Mouse (Mus musculus) CH12.LX (cell line): ENCODE measurements at regions not wholly inside any gene's neighbourhood (a gene's known extent, or its start where the extent isn't known, plus 50 kb on each side); places are given as distances from the start of the nearest gene placed in this dataset.

Source experiments
- DNase-seq: peaks from one replicate; pipeline ENCODE4 v3.0.0-alpha.2; 2013; ENCODE audit errors: extremely low read depth
- H3K27ac ChIP-seq: 2 replicates; pipeline ENCODE4 v1.5.1; 2012; ENCODE audit warnings: low read depth, mild to moderate bottlenecking, control low read depth, moderate library complexity; ENCODE audit not compliant: insufficient read depth
- H3K27me3 ChIP-seq: replicated peaks from 2 replicates; pipeline ENCODE3; 2012; ENCODE audit warnings: inconsistent platforms
- H3K36me3 ChIP-seq, 2 experiments: replicated peaks in 1 of 2; 2 replicates each; pipeline versions ENCODE3 to v1.6.1; 2012; ENCODE audit warnings: inconsistent platforms in 1 of 2, low read length in 1 of 2, mild to moderate bottlenecking in 1 of 2, mixed read lengths in 1 of 2, moderate library complexity in 1 of 2; ENCODE audit not compliant: control insufficient read depth in 1 of 2, insufficient read depth in 1 of 2
- H3K4me1 ChIP-seq, 2 experiments: 2 replicates each; pipeline ENCODE4 v1.6.1; 2012; ENCODE audit warnings: inconsistent platforms in 1 of 2, moderate library complexity in 1 of 2; ENCODE audit not compliant: insufficient read depth in 2 of 2, control insufficient read depth in 1 of 2
- H3K4me2 ChIP-seq: 2 replicates; pipeline ENCODE4 v1.6.1; 2012; ENCODE audit warnings: low read depth, mild to moderate bottlenecking, control low read depth; ENCODE audit not compliant: poor library complexity, insufficient read depth, severe bottlenecking
- H3K4me3 ChIP-seq, 3 experiments: fragments of 150-350 bp in 1 of 3; sonication (generic) in 1 of 3; replicated peaks in 1 of 3; 2 replicates each; pipeline versions ENCODE3 to v1.5.1; 2011 to 2012; ENCODE audit warnings: low read depth in 2 of 3, low read length in 2 of 3, mild to moderate bottlenecking in 2 of 3, moderate library complexity in 2 of 3, control low read depth in 1 of 3, improper control_type of control experiment in 1 of 3, inconsistent platforms in 1 of 3, mixed read lengths in 1 of 3; ENCODE audit not compliant: poor library complexity in 1 of 3
- H3K79me2 ChIP-seq: replicated peaks from 2 replicates; pipeline ENCODE4 v1.6.1; 2012; ENCODE audit warnings: mild to moderate bottlenecking, moderate library complexity; ENCODE audit not compliant: control insufficient read depth, poor library complexity, insufficient read depth, severe bottlenecking; ENCODE audit errors: extremely low read depth
- H3K9ac ChIP-seq: 2 replicates; pipeline ENCODE4 v1.6.1; 2012; ENCODE audit warnings: low read depth, mild to moderate bottlenecking, control low read depth, moderate library complexity; ENCODE audit not compliant: insufficient read depth
- H3K9me3 ChIP-seq: replicated peaks from 2 replicates; pipeline ENCODE3; 2012; ENCODE audit warnings: low read length, inconsistent platforms, mixed read lengths
- BHLHE40 ChIP-seq: IDR thresholded peaks from 2 replicates; pipeline ENCODE4 v1.6.1; 2011; ENCODE audit warnings: mild to moderate bottlenecking, low read depth, low read length, improper control_type of control experiment
- ETS1 ChIP-seq: conservative IDR thresholded peaks from 2 replicates; pipeline ENCODE4 v1.6.1; 2012; ENCODE audit warnings: low read depth, mild to moderate bottlenecking, inconsistent platforms, low read length, improper control_type of control experiment, moderate library complexity
- GABPA ChIP-seq: IDR thresholded peaks from 2 replicates; pipeline ENCODE4 v1.6.1; 2012; ENCODE audit warnings: low read depth, low read length, improper control_type of control experiment, inconsistent platforms; ENCODE audit not compliant: insufficient replicate concordance
- JUN ChIP-seq: IDR thresholded peaks from 2 replicates; pipeline ENCODE4 v1.6.1; 2011; ENCODE audit warnings: low read depth, mild to moderate bottlenecking, low read length, improper control_type of control experiment, moderate library complexity; ENCODE audit not compliant: insufficient read depth
- JUND ChIP-seq: conservative IDR thresholded peaks from 2 replicates; pipeline ENCODE4 v1.6.1; 2011; ENCODE audit warnings: low read depth, low read length, improper control_type of control experiment
- KAT2A ChIP-seq: IDR thresholded peaks from 2 replicates; pipeline ENCODE4 v1.6.1; 2012; ENCODE audit warnings: low read length, improper control_type of control experiment, inconsistent platforms; ENCODE audit not compliant: insufficient replicate concordance
- MAFK ChIP-seq: IDR thresholded peaks from 2 replicates; pipeline ENCODE4 v1.6.1; 2011; ENCODE audit warnings: low read length, improper control_type of control experiment; ENCODE audit not compliant: insufficient replicate concordance
- MEF2A ChIP-seq: IDR thresholded peaks from 2 replicates; pipeline ENCODE4 v1.6.1; 2014; ENCODE audit warnings: low read depth, mild to moderate bottlenecking, inconsistent platforms, low read length, improper control_type of control experiment, borderline replicate concordance
- MYC ChIP-seq: IDR thresholded peaks from 2 replicates; pipeline ENCODE4 v1.6.1; 2011; ENCODE audit warnings: low read depth, mild to moderate bottlenecking, improper control_type of control experiment, low read length
- NRF1 ChIP-seq: IDR thresholded peaks from 2 replicates; pipeline ENCODE4 v1.6.1; 2014; ENCODE audit warnings: low read depth, mild to moderate bottlenecking, inconsistent platforms, low read length, improper control_type of control experiment, moderate library complexity
- PAX5 ChIP-seq: IDR thresholded peaks from 2 replicates; pipeline ENCODE4 v1.6.1; 2012; ENCODE audit warnings: low read length, inconsistent platforms, mixed read lengths
- POLR2A ChIP-seq: IDR thresholded peaks from 2 replicates; pipeline ENCODE4 v1.6.1; 2011; ENCODE audit warnings: low read depth, mild to moderate bottlenecking, improper control_type of control experiment, low read length
- RAD21 ChIP-seq: IDR thresholded peaks from 2 replicates; pipeline ENCODE4 v1.6.1; 2011; ENCODE audit warnings: low read depth, mild to moderate bottlenecking, low read length, improper control_type of control experiment, moderate library complexity
- RCOR1 ChIP-seq: conservative IDR thresholded peaks from 2 replicates; pipeline ENCODE4 v1.6.1; 2012; ENCODE audit warnings: low read depth, mild to moderate bottlenecking, inconsistent platforms, low read length, improper control_type of control experiment
- SIN3A ChIP-seq: IDR thresholded peaks from 2 replicates; pipeline ENCODE4 v1.6.1; 2012; ENCODE audit warnings: low read length, improper control_type of control experiment, inconsistent platforms
- TCF12 ChIP-seq: IDR thresholded peaks from 2 replicates; pipeline ENCODE4 v1.6.1; 2014; ENCODE audit warnings: low read depth, mild to moderate bottlenecking, inconsistent platforms, low read length, improper control_type of control experiment
- USF2 ChIP-seq: conservative IDR thresholded peaks from 2 replicates; pipeline ENCODE4 v1.6.1; 2011; ENCODE audit warnings: low read depth, low read length, improper control_type of control experiment
- ZMIZ1 ChIP-seq: IDR thresholded peaks from 2 replicates; pipeline ENCODE4 v1.6.1; 2012; ENCODE audit warnings: low read depth, mild to moderate bottlenecking, inconsistent platforms, low read length, improper control_type of control experiment
- dilution Hi-C: fragments of 300-500 bp; cut with MboI; formaldehyde crosslinking; loops from 2 replicates; pipeline ENCODE4 v1.14.3; 2020; ENCODE audit warnings: low sequenced_read_pairs; ENCODE audit not compliant: extremely low pct_unique_long_range_greater_than_20kb, extremely low pct_ligation_motif_present
- in situ Hi-C: fragments of 300-500 bp; cut with MboI; formaldehyde crosslinking; loops from 3 replicates; pipeline ENCODE4 v1.14.3; 2019; ENCODE audit warnings: low sequenced_read_pairs, low pct_ligation_motif_present, low pct_unique_long_range_greater_than_20kb, mixed read lengths

- DNase-seq = no peak
- H3K4me2 ChIP-seq = no peak overlapping the region
- no peak overlapping the region for H3K27ac ChIP-seq
- H3K4me3 ChIP-seq = no peak overlapping the region
- no peaks in the 10 kb centered on the region for H3K9me3 ChIP-seq
- no peaks in the 10 kb centered on the region for H3K4me1 ChIP-seq
- no peaks in the 10 kb centered on the region for H3K27me3 ChIP-seq
- in situ Hi-C loops (no loop called here), dilution Hi-C loops (no loop called here)
- TF ChIP-seq ETS1 = no peak
- TF ChIP-seq USF2 = no peak
- TF ChIP-seq TCF12 = no peak
- no peak for TF ChIP-seq KAT2A
- TF ChIP-seq ZMIZ1 = no peak
- no peak for TF ChIP-seq MEF2A
- no peak for TF ChIP-seq JUND
- TF ChIP-seq JUN = no peak
- TF ChIP-seq RCOR1 = no peak
- no peak for TF ChIP-seq BHLHE40
- TF ChIP-seq MAFK = no peak
- H3K36me3 ChIP-seq = no peaks in the 10 kb centered on the region
- H3K79me2 ChIP-seq = no peaks in the 10 kb centered on the region
- no peak overlapping the region for H3K9ac ChIP-seq
These were observed 106.4 kb upstream of the Dpt start for GRCm38 (mm10) chr1:164690055-164690454.

GRCm38 (mm10) chr1:164689311-164689710 is 107.1 kb upstream of the Dpt start:
- Histone ChIP-seq H3K9ac (no peak overlapping the region), H3K36me3 (no peaks in the 10 kb centered on the region), H3K9me3 (no peaks in the 10 kb centered on the region), H3K4me2 (no peak overlapping the region), H3K4me1 (no peaks in the 10 kb centered on the region), H3K4me3 (no peak overlapping the region), H3K27ac (no peak overlapping the region), H3K27me3 (no peaks in the 10 kb centered on the region), H3K79me2 (no peaks in the 10 kb centered on the region)
- DNase-seq = no peak
- TF ChIP-seq USF2 = no peak
- no peak for TF ChIP-seq POLR2A
- no peak for TF ChIP-seq KAT2A
- no peak for TF ChIP-seq MYC
- dilution Hi-C loops = no loop called here
- in situ Hi-C loops = no loop called here

DNA sequence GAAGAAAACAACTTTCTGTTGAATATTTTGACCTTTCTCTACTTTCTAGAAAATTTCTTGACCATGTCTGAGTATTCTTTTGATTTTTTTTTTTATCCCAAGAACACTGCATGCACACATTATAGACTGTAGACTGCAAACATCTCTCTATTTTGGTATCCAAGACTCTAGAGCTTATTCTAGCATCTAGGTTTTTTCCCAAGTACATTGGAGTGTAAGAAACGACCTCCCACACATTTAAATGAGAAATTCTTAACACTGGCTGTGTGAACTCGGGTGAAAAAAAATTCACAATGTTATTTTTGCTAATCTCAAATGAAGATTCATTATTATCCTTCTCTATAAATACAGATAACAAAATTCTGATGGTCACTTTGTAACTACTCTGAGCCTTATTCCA is 112.0 kb upstream of the Dpt start:
- dilution Hi-C loops = no loop called here
- Histone ChIP-seq H3K27me3 (no peaks in the 10 kb centered on the region), H3K9ac (no peak overlapping the region), H3K4me2 (no peak overlapping the region), H3K36me3 (no peaks in the 10 kb centered on the region), H3K4me1 (no peaks in the 10 kb centered on the region), H3K4me3 (no peak overlapping the region), H3K27ac (no peak overlapping the region), H3K9me3 (no peaks in the 10 kb centered on the region), H3K79me2 (no peaks in the 10 kb centered on the region)
- in situ Hi-C loops = no loop called here
- no peak for DNase-seq
- TF ChIP-seq GABPA (no peak), RAD21 (no peak), JUND (no peak), SIN3A (no peak), PAX5 (no peak), NRF1 (no peak)
